Mouse (Mus musculus) liver, adult 2 months (tissue): ENCODE results near the gene Gm6096.

Experiments used
- CTCF ChIP-seq: fragments of 200-500 bp; IDR thresholded peaks from 2 replicates; pipeline ENCODE4 v1.5.1; 2011; ENCODE audit warnings: low read depth, low read length, control low read depth
- POLR2A ChIP-seq: fragments of 200-500 bp; IDR thresholded peaks from 2 replicates; pipeline ENCODE4 v1.6.1; 2011; ENCODE audit warnings: low read length, control low read depth; ENCODE audit not compliant: insufficient read depth; ENCODE audit errors: extremely low read depth

DNA sequence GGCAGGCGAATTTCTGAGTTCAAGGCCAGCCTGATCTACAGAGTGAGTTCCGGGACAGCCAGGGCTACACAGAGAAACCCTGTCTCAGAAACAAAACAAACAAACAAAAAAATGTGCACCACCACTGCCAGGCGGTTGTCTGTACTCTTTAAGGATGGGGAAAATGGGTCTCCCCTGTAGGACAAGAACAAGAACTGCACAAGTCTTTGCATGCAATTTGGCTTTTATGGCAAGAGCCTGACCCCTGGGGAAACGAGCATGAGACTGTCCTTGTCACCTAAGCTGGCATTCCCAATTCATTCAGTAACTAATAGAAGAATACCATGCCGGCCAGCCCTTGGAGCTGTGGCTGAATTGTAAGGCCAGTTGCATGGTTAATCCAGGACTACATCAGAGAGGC is 15.2 kb upstream of the Gm6096 start:
- TF ChIP-seq POLR2A (no peak), CTCF (no peak)
